Mouse (Mus musculus): Measurements from ENCODE around the gene Rasa4. TPM values are rescaled to one million over a fixed set of nuclear protein-coding genes. Genes with fewer than 3 reads are reported as not detected.
"Not testable (repeated sequence)": the region's sequence is repeated elsewhere in the genome, so short reads cannot be mapped to it uniquely, and the experiment has no call there.

Gene Rasa4
- polyA plus RNA-seq, 1 experiment from 2014 or later: 1.9 TPM

DNA sequence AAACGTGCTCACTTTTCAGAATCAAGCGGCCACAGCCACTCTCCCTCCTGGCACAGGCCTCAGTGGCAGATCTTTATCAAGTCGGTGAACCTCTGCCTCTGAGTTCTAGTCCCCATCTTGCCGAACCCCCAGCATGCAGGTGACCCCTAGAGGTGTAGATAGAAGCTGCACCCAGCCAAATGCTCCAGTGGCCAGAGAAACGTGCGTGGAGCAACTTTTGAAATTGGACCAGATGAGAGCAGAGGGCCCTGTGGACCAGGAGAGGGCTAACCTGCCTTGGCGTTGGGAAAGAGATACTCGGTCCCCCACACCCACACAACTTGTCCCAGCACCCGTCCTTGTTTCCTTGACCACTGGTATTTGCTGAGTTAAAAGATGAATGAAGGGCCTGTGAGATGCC is 38.3 kb upstream of the Rasa4 start:
- Histone ChIP-seq H3K36me3 (ENCODE audit: control insufficient read depth, insufficient read depth) (no peaks in the 10 kb centered on the region), H3K9me3 (replicated peaks; ENCODE audit: control insufficient read depth, low read length) (no peaks in the 10 kb centered on the region), H3K4me1 (ENCODE audit: control insufficient read depth, low read depth, low read length) (no peaks in the 10 kb centered on the region), H3K9ac (ENCODE audit: low read depth, low read length) (no peak overlapping the region), H3K4me2 (ENCODE audit: low read depth, low read length) (no peak overlapping the region), H3K27ac (ENCODE audit: low read length) (no peak overlapping the region), H3K4me3 (ENCODE audit: low read depth, low read length) (no peak overlapping the region), H3K27me3 (ENCODE audit: control insufficient read depth, insufficient read depth, low read depth, low read length) (no peaks in the 10 kb centered on the region)
- no peak for ATAC-seq (ENCODE audit: low read depth)
- 30% methylated on average over 9 of the region's 9 CpGs for WGBS (ENCODE audit: insufficient replicate concordance)

DNA sequence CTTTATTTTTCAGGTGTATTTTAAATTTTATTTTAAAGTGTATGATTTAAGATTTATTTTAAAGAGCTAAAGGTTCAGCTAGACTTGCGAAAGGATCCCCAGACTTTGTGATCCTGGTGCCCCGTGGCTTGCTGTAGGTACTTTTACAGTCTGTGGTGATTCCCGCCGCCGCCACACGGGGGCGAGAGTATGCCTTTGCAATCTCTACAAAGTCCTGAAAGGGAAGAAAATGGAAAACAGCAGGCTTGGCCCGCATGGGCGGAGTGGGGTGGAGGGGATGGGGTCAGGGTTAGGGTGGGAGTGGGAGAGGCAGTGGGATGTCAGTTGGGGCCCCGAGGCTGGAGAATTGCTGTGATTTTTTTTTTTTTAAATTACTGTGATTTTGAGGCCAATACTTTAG is 37.7 kb upstream of the Rasa4 start:
- no peaks in the 10 kb centered on the region for H3K4me1 ChIP-seq (ENCODE audit: control insufficient read depth, low read depth, low read length)
- ATAC-seq (ENCODE audit: low read depth): no peak
- WGBS (ENCODE audit: insufficient replicate concordance): 2% methylated on average over 10 of the region's 10 CpGs

DNA sequence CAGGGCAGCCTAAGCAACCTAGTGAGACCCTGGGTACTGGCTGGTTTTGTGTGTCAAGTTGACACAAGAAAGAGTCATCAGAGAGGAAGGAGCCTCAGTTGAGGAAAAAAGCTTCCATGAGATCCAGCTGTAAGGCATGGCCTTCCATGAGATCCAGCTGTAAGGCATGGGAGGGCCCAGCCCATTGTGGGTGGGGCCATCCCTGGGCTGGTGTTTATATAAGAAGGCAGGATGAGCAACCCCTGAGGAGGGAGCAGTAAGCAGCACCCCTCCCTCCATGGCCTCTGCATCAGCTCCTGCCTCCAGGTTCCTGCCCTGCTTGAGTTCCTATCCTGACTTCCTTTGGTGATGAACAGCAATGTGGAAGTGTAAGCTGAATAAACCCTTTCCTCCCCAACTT is 35.2 kb upstream of the Rasa4 start:
- not testable (repeated sequence) for H3K4me1 ChIP-seq (ENCODE audit: control insufficient read depth, low read depth, low read length); H3K36me3 ChIP-seq (ENCODE audit: control insufficient read depth, insufficient read depth); H3K27me3 ChIP-seq (ENCODE audit: control insufficient read depth, insufficient read depth, low read depth, low read length); H3K4me3 ChIP-seq (ENCODE audit: low read depth, low read length); H3K4me2 ChIP-seq (ENCODE audit: low read depth, low read length); ATAC-seq (ENCODE audit: low read depth); H3K27ac ChIP-seq (ENCODE audit: low read length); H3K9me3 ChIP-seq (replicated peaks; ENCODE audit: control insufficient read depth, low read length); H3K9ac ChIP-seq (ENCODE audit: low read depth, low read length)

More for the DNA sequence above, 37.7 kb upstream of the Rasa4 start:
- no peaks in the 10 kb centered on the region for H3K36me3 ChIP-seq (ENCODE audit: control insufficient read depth, insufficient read depth)
- no peak overlapping the region for H3K9ac ChIP-seq (ENCODE audit: low read depth, low read length)
- H3K27ac ChIP-seq (ENCODE audit: low read length): no peak overlapping the region
- H3K4me3 ChIP-seq (ENCODE audit: low read depth, low read length): no peak overlapping the region
- H3K9me3 ChIP-seq (replicated peaks; ENCODE audit: control insufficient read depth, low read length): no peaks in the 10 kb centered on the region
- no peaks in the 10 kb centered on the region for H3K27me3 ChIP-seq (ENCODE audit: control insufficient read depth, insufficient read depth, low read depth, low read length)
- no peak overlapping the region for H3K4me2 ChIP-seq (ENCODE audit: low read depth, low read length)

DNA sequence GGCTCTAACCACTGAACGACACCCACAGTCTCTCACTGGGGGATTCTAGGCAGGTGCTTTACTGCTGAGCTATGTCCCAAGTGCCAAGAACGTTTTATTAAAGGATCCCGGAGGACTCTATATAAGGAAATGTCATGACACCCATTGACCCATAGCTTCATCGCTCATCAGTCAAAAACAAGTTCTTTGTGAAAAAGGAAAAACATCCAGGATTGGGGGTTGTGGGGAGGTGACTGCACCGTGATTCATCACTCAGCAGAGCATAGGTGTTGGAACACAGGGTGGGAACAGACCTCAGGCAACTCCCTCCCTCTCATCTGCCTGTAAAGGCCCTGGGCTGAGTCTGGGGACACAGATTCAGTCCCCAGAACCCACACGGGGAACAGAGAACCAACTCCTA is 33.8 kb upstream of the Rasa4 start:
- H3K4me1 ChIP-seq (ENCODE audit: control insufficient read depth, low read depth, low read length): no peaks in the 10 kb centered on the region
- no peaks in the 10 kb centered on the region for H3K27me3 ChIP-seq (ENCODE audit: control insufficient read depth, insufficient read depth, low read depth, low read length)
- ATAC-seq (ENCODE audit: low read depth): no peak
- H3K9me3 ChIP-seq (replicated peaks; ENCODE audit: control insufficient read depth, low read length): no peaks in the 10 kb centered on the region
- no peak overlapping the region for H3K27ac ChIP-seq (ENCODE audit: low read length)
- no peaks in the 10 kb centered on the region for H3K36me3 ChIP-seq (ENCODE audit: control insufficient read depth, insufficient read depth)
- H3K4me2 ChIP-seq (ENCODE audit: low read depth, low read length): no peak overlapping the region
- no peak overlapping the region for H3K9ac ChIP-seq (ENCODE audit: low read depth, low read length)
- no peak overlapping the region for H3K4me3 ChIP-seq (ENCODE audit: low read depth, low read length)
- 51% methylated on average over 6 of the region's 6 CpGs for WGBS (ENCODE audit: insufficient replicate concordance)

DNA sequence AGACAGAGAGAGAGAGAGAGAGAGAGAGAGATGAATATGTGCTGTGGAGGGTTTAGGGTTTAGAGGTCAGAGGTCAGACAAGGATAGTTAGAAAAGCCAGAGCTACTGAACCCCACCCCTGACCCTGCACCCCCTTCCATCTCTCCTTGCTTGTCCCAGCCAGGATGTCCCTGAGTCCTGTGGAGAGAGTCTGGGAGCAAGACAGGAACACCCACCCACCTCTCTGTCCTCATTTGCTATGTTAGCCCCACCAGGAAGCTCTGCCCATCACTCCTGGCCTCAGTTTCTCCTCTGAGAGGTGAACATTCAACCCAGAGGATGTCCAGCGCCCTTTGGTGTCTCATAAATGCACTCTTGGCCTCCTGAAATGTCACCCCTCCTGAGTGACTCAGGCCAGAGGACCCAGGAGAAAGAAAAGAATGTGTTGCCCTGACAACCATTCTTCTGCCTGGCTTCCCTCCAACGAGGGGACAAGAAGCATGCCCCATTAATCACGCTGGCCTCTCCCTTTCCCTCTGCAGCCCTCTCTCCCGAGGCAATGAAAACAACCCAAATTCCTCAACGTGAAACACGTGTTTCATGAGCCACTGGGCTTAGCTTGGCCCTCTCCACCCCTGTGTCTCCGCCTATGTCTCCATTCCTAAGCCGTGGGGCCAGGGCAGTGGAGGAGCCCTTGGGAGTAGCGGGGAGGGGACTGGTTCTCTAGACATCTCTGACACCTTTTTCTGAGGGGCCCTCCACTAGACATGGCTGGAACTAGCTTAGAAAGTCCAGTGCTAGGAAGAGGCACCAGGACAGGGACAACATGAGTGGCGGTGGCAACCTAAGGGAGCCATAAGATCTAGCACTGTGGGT is 32.3 kb upstream of the Rasa4 start:
- no peaks in the 10 kb centered on the region for H3K9me3 ChIP-seq (replicated peaks; ENCODE audit: control insufficient read depth, low read length)
- no peaks in the 10 kb centered on the region for H3K36me3 ChIP-seq (ENCODE audit: control insufficient read depth, insufficient read depth)
- H3K9ac ChIP-seq (ENCODE audit: low read depth, low read length): no peak overlapping the region
- no peak overlapping the region for H3K4me2 ChIP-seq (ENCODE audit: low read depth, low read length)
- no peak overlapping the region for H3K4me3 ChIP-seq (ENCODE audit: low read depth, low read length)
- no peaks in the 10 kb centered on the region for H3K27me3 ChIP-seq (ENCODE audit: control insufficient read depth, insufficient read depth, low read depth, low read length)
- 30% methylated on average over 10 of the region's 10 CpGs for WGBS (ENCODE audit: insufficient replicate concordance)
- H3K4me1 ChIP-seq (ENCODE audit: control insufficient read depth, low read depth, low read length): no peaks in the 10 kb centered on the region
- no peak overlapping the region for H3K27ac ChIP-seq (ENCODE audit: low read length)
- 0 out of 2 replicates have a peak, but pooled peaks have one; percentile 11 for ATAC-seq (ENCODE audit: low read depth)

DNA sequence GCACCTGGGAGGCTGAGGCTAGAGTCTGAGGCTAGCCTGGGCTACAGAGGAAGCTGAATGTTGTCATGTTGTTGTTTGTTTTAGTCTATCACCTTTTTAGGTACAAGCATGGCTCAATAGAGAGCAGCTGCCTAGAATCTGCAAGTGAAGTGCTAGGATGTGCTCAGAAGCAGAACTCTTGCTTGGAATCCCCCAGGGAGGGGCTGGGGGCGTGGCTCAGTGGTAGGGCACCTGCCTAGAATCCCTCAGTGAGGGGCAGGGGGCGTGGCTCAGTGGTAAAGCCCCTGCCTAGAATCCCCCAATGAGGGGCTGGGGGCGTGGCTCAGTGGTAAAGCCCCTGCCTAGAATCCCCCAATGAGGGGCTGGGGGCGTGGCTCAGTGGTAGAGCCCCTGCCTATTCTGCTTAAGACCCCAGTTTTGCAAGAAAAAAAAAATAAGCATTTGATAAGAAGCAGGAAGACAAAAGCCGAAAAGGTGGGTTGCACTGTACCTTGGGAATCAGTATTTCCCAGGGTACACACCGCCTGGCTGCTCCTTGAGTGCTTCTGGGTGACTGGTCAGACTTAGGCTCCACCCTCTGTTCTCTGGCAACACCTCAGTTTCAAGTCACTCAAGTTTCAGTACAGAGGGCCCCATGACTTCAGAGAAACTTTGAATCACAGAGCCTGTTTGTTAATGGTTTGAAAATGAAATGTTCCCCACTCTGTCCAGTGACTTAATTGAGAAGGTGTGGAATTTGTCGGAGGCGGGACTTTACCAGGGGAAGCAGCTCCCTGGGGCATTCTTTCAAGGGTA is 30.7 kb upstream of the Rasa4 start:
- 57% methylated on average over 8 of the region's 8 CpGs for WGBS (ENCODE audit: insufficient replicate concordance)
- H3K27me3 ChIP-seq (ENCODE audit: control insufficient read depth, insufficient read depth, low read depth, low read length): no peaks in the 10 kb centered on the region
- H3K4me2 ChIP-seq (ENCODE audit: low read depth, low read length): no peak overlapping the region
- no peaks in the 10 kb centered on the region for H3K9me3 ChIP-seq (replicated peaks; ENCODE audit: control insufficient read depth, low read length)
- no peak overlapping the region for H3K4me3 ChIP-seq (ENCODE audit: low read depth, low read length)
- H3K27ac ChIP-seq (ENCODE audit: low read length): no peak overlapping the region
- H3K9ac ChIP-seq (ENCODE audit: low read depth, low read length): no peak overlapping the region
- H3K4me1 ChIP-seq (ENCODE audit: control insufficient read depth, low read depth, low read length): no peaks in the 10 kb centered on the region
- H3K36me3 ChIP-seq (ENCODE audit: control insufficient read depth, insufficient read depth): no peaks in the 10 kb centered on the region
- ATAC-seq (ENCODE audit: low read depth): no peak

DNA sequence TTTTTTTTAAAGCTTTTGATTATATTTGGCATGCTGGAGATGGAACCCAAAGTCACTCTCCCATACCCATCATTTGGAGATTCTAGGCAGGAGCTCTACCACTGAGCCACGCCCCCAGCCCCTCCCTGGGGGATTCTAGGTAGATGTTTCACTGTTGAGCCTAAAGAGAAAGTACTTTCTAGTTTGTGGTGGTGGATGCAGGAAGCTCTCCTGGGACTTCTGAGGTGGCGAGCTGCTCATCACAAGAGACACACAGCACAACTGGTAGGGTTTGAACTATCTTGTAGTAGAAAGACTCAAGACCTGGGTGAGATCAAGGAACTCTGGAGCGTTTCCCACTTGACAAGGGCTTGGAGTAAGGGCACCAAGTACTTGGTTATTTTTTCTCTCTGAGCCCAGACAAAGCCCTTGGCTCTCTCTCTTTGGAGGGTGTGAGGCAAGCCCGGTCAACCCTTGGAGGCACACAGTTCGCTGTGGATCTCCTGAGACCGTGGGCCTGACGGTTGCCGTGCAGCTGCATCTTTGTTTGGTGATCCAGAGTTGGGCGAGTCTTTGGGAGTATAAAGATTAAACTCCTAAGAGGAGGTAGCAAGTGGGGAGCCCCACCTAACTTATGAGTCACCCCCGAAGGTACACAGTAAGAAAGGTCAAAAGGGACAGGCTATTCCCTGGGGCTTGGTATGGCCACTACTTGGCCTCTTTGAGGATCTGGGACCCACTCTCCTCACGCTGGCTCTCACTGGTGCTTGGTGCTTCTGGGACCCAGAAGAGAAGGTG is 29.2 kb upstream of the Rasa4 start, which contains the start of gene Upk3bl:
Gene Upk3bl (plus strand): TSS at position 192 of the 777 bp plus-strand sequence.
- Histone ChIP-seq H3K4me1 (ENCODE audit: control insufficient read depth, low read depth, low read length) (no peaks in the 10 kb centered on the region), H3K36me3 (ENCODE audit: control insufficient read depth, insufficient read depth) (no peaks in the 10 kb centered on the region), H3K4me3 (ENCODE audit: low read depth, low read length) (no peak within 1 kb of the TSS), H3K27me3 (ENCODE audit: control insufficient read depth, insufficient read depth, low read depth, low read length) (peaks cover 2% of the 10 kb centered on the region; the same call in 1 of the 2 replicates), H3K9ac (ENCODE audit: low read depth, low read length) (no peak within 1 kb of the TSS), H3K9me3 (replicated peaks; ENCODE audit: control insufficient read depth, low read length) (no peaks in the 10 kb centered on the region), H3K27ac (ENCODE audit: low read length) (no peak within 1 kb of the TSS), H3K4me2 (ENCODE audit: low read depth, low read length) (no peak within 1 kb of the TSS)
- 67% methylated on average over 11 of the region's 11 CpGs for WGBS (ENCODE audit: insufficient replicate concordance)
- no peak for ATAC-seq (ENCODE audit: low read depth)

DNA sequence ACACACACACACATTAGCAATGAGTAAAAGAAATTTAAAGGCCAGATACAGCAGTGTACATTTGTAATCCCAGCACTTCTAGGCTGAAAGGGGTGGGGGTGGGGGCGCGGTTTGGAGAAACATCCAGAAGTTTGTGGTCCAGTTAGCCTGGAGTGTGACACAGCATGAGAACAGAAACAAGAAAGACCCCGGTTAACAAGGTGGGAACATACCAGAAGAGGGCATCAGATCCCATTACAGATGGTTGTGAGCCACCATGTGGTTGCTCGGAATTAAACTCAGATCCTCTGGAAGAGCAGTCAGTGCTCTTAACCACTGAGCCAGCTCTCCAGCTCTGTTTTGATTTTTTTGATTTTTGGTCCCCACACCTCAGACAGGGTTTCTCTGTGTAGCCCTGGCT is 27.7 kb upstream of the Rasa4 start:
- Histone ChIP-seq H3K36me3 (ENCODE audit: control insufficient read depth, insufficient read depth) (no peaks in the 10 kb centered on the region), H3K27me3 (ENCODE audit: control insufficient read depth, insufficient read depth, low read depth, low read length) (peaks cover 7% of the 10 kb centered on the region; the same call in 1 of the 2 replicates), H3K9ac (ENCODE audit: low read depth, low read length) (no peak overlapping the region), H3K9me3 (replicated peaks; ENCODE audit: control insufficient read depth, low read length) (no peaks in the 10 kb centered on the region), H3K27ac (ENCODE audit: low read length) (no peak overlapping the region), H3K4me2 (ENCODE audit: low read depth, low read length) (no peak overlapping the region), H3K4me1 (ENCODE audit: control insufficient read depth, low read depth, low read length) (no peaks in the 10 kb centered on the region), H3K4me3 (ENCODE audit: low read depth, low read length) (no peak overlapping the region)
- WGBS (ENCODE audit: insufficient replicate concordance): 43% methylated on average over 4 of the region's 4 CpGs
- no peak for ATAC-seq (ENCODE audit: low read depth)
